Mouse (Mus musculus): ENCODE results near the gene Frmd4a.
"Not testable (repeated sequence)": the region's sequence is repeated elsewhere in the genome, so short reads cannot be mapped to it uniquely, and the experiment has no call there.

DNA sequence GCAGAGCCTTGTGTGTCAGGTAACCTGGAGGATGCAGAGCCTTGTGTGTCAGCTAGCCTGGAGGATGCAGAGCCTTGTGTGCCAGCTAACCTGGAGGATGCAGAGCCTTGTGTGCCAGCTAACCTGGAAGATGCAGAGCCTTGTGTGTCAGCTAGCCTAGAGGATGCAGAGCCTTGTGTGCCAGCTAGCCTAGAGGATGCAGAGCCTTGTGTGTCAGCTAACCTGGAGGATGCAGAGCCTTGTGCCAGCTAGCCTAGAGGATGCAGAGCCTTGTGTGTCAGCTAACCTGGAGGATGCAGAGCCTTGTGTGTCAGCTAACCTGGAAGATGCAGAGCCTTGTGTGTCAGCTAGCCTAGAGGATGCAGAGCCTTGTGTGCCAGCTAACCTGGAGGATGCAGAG, 601.6 kb downstream of the Frmd4a start:
- not testable (repeated sequence) for TF ChIP-seq CTCF (IDR thresholded peaks at IDR 0.05); POLR2A (IDR thresholded peaks at IDR 0.05; ENCODE audit: insufficient read depth, low read depth, low read length); EP300 (IDR thresholded peaks at IDR 0.05; ENCODE audit: insufficient read depth, low read depth, low read length)
